Mouse (Mus musculus) heart, adult 8-10 months (tissue): ENCODE measurements around the gene Zfp629. TPM values are rescaled to one million over a fixed set of nuclear protein-coding genes. Genes with fewer than 3 reads are reported as not detected.

Experiments used
- DNase-seq: peaks from one replicate; pipeline ENCODE4 v3.0.0; 2022; ENCODE audit warnings: low spot score
- total RNA-seq, 4 experiments: library from RNA; stranded (reverse); gene quantifications; 2 replicates each; pipeline ENCODE4 v1.2.4; 2022

The Zfp629 gene
- total RNA-seq, 4 experiments from 2014 or later = 19.9 to 23.4 (median 20.0) TPM

DNA sequence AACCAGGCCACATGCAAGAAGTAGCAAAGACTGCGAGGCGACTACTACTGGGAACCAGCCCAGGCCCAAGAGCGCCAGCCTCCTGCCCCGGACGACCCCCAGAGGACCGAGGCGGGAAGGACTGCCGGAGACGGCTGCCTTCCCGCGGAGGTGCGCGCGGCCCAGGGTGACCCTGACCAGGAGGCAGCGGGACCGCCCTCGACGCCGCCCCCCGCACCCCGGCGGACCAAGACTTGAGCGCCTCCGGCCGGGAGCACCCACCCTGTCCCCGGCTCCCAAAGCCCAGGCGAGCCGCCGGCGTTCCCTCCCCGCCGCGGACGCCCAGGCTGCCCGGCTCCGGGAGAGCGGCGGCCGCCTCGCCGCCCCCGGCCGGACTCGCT is 1.1 kb downstream of the Zfp629 start:
- no peak for DNase-seq

DNA sequence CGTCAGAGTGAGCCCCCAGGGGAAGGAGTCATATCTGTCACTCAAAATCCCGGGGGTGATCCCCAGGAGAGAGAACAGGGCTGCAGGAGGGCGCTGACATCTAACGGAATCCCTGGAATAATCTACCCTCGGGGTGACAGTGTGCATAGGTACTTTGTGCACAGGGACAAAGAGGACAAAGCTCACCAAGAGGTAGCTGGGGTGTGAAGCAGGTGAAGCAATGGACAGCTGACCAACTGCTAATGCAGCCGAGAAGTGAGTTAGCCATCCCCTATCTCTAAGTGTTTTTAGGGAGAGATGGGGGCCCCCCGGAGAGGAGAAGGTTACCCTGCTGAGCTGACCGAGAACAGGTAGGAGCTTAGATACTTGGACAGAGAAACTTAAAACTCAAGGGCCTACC is 1.5 kb downstream of the Zfp629 start:
- no peak for DNase-seq

DNA sequence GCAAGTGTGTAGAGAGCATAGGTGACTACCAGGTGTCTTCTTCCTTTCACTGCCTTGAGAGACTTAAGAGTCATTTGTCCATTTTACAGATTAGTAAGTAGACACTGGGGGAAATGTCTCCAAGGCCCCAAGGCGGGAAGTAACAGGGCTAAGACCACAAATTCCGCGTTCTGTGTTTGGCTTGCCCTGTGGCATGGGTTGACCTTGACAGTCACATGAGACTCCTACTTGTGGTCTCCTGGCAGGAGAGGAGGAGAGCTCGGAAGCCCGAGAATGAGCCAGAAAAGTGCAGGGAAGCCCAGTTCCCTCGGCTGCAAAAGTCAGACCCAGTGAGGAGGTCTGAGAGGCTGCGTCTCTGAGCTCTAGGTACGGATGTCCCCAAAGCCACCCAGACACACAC is 2.1 kb downstream of the Zfp629 start:
- no peak for DNase-seq

DNA sequence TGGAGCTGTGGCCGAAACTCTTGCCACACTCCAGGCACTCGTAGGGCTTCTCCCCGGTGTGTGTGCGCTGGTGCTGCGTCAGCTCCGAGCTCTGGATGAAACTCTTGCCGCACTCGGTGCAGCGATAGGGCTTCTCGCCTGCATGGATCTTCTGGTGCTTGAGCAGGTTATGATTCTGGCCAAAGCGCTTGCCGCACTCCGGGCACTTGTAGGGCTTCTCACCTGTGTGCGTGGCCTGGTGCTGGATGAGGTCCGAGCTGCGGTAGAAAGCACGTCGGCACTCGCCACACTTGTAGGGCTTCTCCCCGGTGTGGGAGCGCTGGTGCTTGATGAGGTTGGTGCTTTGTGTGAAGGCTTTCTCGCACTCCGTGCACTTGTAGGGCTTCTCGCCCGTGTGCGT is 4.0 kb downstream of the Zfp629 start:
- no peak for DNase-seq

DNA sequence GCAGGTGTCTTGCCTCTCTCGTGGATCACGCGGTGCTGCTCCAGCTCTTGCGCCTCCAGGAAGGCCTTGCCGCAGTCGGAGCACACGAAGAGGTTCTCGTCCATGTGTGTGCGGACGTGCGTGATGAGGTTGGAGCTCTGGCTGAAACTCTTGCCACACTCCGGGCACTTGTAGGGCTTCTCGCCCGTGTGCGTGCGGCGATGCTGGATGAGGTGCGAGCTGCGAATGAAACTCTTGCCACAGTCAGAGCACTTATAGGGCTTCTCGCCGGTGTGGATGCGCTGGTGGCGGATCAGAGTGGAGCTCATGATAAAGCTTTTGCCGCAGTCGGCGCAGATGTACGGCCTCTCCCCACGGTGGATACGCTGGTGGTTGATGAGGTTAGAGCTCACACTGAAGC is 4.6 kb downstream of the Zfp629 start:
- DNase-seq = no peak

DNA sequence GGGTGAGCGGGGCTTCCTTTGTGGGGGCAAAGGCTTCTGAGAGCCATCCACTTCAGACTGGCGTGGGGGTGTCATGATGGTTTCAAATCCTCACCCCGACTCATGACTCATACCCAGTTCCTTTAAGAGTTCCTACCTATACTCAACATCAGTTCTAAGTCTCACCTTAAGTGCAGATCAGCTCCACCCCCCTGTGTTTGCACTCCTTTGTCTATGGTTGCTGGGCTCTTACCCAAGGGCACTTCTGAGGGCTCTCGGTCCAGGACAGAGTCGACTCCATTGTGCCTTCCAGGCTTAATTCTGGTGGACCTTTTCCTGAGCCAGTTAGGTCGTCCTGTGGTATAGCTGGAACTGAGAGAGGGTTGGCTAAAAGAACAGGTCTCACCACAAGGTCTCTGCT is 8.4 kb downstream of the Zfp629 start:
- DNase-seq = no peak

DNA sequence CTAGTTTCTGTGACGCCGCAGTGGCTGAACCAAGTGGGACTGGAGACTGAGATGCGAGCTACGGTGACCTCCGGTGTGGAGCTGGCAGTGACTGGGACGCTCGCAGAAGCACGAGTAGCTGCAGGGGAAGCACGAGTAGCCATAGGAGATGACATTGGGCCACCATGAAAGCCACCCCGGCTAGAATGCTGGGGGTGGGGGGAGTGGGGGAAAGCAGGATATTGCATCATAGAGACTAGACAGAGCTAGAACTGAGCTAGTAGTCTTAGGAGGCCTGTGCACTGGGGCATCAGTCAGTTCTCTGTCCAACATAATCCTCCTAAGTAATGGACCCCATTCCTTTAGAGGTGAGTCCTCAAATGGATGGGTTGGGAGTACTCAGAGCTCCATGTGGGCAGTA is 11.3 kb downstream of the Zfp629 start:
- DNase-seq = no peak

DNA sequence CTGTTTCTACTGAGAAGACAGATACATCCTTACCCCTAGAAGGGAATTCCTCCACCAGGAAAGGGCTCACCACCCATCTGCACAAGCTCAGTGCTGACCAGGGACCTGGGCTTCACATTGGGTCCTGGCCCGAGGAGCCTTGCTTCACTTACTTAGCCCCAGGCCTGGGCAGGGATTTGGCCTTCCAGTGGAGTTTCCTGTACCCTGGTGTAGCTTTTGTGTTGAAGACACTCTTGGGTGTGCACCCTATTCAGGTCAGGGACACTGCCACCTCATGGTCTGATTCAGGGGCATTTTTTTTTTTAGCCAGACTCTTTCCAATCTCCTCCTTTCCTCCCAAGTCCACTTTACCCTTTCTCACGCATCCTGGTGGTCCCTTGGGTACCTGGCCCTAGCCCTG is 12.7 kb downstream of the Zfp629 start:
- no peak for DNase-seq

DNA sequence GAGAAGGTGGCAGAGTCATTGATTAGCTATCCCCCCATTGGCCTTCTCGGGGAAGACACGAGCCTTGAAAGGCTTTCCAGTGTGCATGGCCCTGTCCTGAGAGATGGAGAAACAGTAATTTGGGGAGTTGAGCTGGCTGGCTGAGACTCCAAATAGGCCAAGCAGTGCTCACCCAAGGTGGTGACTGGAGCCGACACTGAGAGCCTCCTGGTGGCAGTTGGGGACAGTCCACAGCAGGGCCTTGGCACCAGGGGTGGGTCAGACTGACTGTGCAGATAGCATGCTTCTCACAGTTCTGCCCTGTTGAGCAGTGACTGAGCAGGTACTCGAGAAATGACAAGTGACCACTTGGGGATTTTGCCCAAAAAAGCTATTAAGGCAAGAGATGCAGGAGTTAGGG is 13.9 kb downstream of the Zfp629 start:
- DNase-seq = no peak

DNA sequence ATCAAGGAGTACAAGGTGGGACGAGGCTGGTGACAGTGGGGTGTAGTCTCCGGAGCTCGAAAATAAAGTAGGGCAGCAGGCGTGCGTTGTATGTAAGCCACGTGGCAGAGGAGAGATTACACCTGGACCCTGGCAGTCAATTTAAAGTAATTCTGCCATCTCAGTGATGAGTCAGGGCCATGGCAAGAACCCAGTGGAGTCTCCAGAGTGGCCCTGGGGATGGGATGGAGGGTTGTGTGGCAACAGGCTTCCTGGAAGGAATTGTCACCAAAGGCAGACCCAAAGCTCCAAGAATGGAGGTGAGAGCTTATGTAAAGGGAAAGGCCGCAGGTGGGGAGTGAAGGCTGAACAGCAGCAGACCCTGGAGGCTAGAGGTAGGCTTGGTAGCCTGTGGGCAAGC is 15.0 kb downstream of the Zfp629 start:
- no peak for DNase-seq

DNA sequence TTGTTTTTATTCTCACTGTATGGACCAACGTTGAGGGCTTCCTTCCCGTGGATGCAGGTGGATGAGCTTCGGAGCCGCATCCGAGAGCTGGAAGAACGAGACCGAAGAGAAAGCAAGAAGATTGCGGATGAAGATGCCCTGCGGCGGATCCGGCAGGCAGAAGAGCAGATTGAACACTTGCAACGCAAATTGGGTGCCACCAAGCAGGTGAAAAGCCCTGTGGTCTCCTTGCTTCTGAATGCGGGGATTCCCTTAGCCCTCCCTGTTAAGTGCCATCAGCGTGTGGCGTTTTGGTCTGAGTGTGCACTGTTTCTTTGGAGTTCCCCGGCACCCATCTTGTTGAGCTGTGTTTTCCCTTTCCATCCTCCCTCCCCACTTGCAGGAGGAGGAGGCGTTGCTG is 18.9 kb downstream of the Zfp629 start:
- no peak for DNase-seq

DNA sequence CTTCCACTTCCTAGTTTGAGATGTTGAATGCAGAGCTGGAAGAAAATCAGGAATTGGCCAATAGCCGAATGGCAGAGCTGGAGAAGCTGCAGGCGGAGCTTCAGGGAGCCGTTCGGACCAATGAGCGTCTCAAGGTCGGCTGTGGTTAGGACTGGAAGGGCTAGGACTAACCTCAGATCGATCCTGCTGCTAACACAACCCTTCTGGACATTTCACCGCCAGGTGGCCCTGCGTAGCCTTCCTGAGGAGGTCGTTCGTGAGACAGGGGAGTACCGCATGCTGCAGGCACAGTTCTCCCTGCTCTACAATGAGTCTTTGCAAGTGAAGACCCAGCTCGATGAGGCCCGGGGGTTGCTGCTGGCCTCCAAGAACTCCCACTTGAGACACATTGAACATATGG is 23.0 kb downstream of the Zfp629 start:
- DNase-seq = no peak

DNA sequence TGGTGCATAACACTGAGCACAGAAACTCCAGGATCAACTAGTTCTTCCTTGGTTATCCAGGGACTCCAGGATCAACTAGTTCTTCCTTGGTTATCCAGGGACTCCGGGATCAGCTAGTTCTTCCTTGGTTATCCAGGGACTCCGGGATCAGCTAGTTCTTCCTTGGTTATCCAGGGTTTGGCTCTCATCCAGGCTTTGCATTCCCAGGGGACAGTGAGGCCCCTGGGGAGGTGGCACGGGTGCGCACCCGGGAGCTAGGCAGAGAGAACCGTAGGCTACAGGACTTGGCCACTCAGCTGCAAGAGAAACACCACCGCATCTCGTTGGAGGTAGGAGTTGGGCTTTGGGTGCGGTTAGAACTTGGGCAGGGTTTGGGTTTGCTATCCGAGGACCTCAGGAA is 24.5 kb downstream of the Zfp629 start:
- DNase-seq = no peak

DNA sequence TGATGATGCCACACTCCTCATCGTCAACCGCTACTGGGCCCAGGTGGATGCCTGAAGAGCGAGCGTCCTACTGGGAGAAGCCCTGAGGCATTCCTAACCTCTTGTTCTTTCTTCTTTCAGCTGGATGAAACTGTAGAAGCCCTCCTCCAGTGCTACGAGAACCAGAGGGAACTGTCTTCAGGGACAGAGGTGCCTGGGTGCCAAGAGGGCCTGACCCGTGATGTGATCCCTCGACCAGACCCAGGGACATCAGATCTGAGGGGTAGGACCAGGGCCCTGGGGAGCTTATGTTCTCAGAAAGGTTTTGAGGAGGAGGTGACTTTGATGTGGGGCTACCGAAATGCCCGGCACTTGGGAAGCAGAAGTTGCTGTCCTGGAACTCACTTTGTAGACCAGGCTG is 26.0 kb downstream of the Zfp629 start:
- no peak for DNase-seq

DNA sequence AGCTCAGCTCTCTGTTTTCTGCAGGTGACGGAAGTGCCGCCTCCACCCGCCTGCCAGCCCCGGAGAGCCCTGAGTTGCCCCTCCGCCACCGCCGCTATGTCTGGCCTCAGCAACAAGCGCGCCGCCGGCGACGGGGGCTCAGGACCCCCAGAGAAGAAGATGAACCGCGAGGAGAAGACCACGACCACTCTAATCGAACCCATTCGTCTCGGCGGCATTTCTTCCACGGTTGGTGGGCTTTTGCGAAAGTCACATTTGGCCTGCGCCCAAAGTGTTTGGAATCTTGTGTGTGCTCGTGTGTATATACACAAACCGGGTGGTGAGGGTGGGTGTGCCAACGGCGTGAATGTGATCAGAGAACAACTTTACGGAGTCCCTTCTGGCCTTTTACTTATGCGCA is 26.7 kb downstream of the Zfp629 start:
- DNase-seq = no peak

DNA sequence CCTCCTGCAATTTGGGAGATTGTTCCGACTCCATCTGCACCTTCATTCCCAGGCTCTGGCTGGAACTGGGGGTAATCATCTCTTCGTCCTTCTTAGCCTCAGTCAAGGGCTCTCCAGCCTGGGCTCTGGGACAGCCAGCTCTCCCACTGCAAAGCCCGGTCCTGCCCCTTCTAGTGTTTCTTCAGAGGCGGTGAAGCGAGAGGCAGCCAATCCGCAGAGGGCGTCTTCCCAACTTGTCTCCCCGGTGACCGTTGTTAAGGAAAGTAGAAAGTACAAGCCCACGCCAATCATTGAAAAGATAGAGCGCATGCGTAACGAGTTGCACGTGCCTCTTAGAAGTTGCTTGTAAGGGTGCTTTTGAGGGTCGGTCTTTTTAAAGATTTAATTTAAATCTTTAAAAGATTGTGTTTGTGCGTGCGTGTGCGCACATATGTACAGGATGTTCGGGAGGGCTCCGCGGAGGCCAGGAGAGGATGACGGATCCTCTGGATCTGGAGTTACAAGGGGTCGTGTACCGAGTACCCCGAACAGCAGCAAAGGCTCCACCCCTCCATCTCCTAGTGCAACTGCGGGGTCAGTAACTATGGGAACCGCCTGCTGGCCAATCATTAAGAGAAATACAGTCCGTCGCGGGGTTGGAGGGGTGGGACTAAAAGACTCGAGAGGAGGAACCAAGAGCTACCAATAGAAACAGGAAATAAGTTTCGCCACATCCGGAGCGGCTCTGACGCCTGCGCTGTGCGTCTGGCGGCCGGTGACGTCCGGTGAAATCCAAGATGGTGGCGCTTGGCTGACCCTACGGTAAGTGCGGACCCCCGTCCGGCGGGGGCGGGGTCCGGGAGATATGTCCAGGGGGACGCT is 27.4 kb downstream of the Zfp629 start, which contains the start of the genes Ccdc189 and Rnf40:
Gene Ccdc189, minus strand, starts transcription at position 585 of the 861 bp plus-strand sequence.
Gene Rnf40, plus strand, starts transcription at position 757 of the 861 bp plus-strand sequence.
- peak; percentile 96 for DNase-seq

DNA sequence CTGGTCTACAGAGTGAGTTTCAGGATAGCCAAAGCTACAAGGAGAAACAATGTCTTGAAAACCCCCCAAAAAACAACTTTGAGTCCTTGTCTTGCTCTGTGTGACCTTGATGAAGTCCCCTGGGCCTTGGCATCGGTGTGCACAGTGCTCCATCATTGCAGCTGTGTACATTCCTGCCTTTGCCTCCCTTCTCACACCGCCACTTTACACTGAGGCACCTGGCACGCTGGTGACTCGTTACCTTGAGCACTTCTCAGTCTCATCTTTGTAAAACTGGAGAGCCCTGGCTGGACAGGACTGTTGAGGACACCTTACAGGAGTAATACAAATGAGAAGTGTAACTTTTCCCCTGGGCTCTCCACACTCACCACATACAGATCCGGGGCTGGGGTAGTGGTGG is 28.4 kb downstream of the Zfp629 start:
- no peak for DNase-seq

DNA sequence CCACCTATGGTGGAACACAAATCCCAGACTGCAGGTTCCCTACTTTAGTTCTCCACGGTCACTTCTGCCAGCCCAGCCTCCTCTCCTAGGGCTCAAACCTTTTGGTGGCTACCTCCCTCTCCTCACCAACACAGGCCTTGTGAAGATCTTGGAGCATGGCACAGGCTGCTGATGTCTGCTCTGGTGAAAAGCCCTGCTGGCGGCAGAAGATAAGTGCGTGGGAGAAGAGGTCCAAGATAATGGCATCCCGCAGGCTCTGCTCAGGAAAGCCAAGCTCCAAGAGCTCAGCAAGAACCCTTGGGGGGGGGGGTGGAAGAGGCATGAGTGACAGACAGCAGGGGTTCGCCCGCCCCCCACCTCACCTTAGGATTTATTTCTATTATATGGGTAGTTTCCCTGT is 29.4 kb downstream of the Zfp629 start:
- no peak for DNase-seq

DNA sequence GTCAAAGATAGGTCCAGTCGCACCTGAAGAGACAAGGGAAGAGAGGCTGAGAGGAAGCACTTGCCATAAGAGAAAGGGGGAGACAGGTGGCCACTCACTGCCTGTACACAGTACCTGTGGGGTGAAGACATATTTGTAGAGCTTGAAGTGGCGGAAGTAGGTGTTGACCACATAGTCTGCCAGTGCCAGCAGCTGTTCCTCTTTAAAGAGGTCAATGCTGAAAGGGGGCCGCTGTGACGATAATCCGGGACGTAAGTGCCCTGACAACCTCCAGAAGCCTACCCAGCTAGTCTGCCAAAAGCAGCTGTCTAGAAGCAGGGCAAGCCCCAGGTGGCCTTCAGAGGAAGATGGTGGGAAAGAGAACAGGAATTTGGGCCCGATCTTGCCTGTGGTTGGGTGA is 30.6 kb downstream of the Zfp629 start:
- no peak for DNase-seq

DNA sequence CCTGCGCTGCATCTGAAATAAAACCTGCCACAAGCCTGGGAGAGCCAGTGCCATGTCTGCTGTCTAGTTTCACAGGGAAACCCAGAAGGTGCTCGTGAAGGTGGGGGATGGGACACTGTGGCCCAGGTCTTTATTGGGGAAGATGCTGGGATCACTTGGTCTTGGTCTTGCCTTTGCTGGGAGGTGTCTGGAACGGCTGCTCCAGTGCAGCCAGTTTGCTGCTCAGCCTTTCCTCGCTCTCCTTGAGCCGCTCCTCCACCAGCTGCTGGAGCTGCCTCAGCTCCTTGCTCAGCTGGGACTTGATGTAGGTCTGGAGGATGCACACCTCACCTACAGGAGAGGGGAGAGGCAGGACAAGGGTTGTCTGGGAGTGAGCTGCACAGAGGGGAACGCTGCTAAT is 32.3 kb downstream of the Zfp629 start:
- DNase-seq = no peak

DNA sequence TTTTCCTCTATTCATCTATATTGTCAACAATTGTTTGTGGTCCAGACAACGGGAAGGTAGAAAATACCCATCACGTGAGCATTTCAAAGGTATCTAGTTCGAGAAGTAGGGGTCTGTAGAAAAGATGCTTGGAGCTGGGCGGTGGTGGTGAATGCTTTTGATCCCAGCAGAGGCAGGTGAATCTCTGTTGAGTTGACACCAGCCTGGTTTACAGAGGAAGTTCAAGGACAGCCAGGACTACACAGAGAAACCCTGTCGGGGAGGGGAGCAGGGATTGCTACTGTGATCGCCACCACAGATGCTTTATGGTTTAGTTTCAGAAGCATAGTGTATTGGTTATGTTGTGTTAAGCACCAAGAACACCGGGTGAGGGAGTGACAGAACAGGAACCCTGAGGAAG is 41.5 kb downstream of the Zfp629 start:
- no peak for DNase-seq

DNA sequence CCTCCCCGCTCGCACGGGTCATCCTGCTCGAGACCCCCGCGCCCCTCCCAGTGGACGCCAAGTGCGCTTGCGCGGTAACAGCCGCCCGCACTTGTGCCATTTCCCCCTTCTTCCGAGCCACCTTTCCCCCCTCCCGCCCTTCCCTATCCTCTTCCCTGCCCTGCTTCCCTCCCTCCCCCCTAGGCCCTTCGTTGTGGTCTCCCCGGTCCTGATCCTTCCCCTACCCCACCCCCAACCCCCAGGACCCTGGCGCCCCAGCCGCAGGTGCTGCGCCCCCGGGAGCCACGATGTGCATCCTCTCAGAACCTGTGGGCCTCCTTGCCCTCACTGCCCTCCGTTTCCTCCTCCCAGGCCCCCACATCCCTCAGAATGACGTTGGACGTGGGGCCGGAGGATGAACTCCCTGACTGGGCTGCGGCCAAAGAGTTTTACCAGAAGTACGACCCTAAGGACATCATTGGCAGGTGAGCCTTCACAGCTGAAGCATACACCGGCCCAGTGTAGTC is 42.0 kb downstream of the Zfp629 start:
- no peak for DNase-seq

DNA sequence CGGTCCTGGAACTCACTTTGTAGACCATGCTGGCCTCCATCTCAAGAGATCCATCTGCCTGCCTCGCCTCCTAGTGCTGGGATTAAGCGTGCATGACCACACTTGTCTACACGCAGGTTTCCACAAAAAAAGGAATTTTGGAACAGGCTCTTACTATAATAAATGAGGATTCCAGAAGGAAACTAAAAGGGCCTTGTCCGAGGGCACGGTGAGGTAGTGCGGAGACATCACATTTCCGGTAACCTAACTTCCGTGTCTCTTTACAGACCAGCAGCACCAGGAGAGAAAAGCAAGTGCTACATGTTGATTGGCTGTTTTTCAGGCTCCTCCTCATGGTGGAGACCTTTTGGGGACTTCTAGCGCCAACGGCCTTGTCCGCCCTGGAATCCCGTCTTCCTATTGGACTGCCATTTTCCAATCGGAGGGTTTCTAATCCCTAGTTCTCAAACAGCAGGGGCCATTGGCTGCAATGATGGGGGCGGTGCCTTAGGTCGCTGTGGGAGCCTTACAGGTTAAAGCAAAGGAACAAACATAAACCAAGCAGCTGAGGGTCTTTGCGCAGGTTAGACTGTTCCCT is 42.6 kb downstream of the Zfp629 start, which contains the start of gene Phkg2:
Gene Phkg2, plus strand, starts transcription at position 446 of the 577 bp plus-strand sequence.
- peak; percentile 99 for DNase-seq
